Mouse (Mus musculus): ENCODE data around the gene A3galt2.

GRCm38 (mm10) chr4:128709781-128710166 lies 45.4 kb upstream of the A3galt2 start:
- TF ChIP-seq POLR2A (IDR thresholded peaks at IDR 0.05; ENCODE audit: insufficient read length, low read depth) (no peak), POLR2AphosphoS2 (IDR thresholded peaks at IDR 0.05; ENCODE audit: insufficient read length, low read depth) (no peak), USF1 (IDR thresholded peaks at IDR 0.05; ENCODE audit: low read depth) (no peak), TCF12 (IDR thresholded peaks at IDR 0.05; ENCODE audit: insufficient read depth, poor library complexity, severe bottlenecking) (no peak), MYOD1 (IDR thresholded peaks at IDR 0.05; ENCODE audit: control insufficient read depth in 1 of 3, insufficient read length in 2 of 3, low read depth in 2 of 3) (no peak), TCF3 (IDR thresholded peaks at IDR 0.05; ENCODE audit: insufficient read length, low read depth) (no peak), E2F4 (IDR thresholded peaks at IDR 0.05; ENCODE audit: insufficient read depth) (no peak)

All from myocyte (in vitro differentiated cells).